Mouse (Mus musculus): ENCODE measurements at regions not wholly inside any gene's neighbourhood (a gene's known extent, or its start where the extent isn't known, plus 50 kb on each side); places are given as distances from the start of the nearest gene placed in this dataset.
"Not testable (repeated sequence)": the region's sequence is repeated elsewhere in the genome, so short reads cannot be mapped to it uniquely, and the experiment has no call there.

DNA sequence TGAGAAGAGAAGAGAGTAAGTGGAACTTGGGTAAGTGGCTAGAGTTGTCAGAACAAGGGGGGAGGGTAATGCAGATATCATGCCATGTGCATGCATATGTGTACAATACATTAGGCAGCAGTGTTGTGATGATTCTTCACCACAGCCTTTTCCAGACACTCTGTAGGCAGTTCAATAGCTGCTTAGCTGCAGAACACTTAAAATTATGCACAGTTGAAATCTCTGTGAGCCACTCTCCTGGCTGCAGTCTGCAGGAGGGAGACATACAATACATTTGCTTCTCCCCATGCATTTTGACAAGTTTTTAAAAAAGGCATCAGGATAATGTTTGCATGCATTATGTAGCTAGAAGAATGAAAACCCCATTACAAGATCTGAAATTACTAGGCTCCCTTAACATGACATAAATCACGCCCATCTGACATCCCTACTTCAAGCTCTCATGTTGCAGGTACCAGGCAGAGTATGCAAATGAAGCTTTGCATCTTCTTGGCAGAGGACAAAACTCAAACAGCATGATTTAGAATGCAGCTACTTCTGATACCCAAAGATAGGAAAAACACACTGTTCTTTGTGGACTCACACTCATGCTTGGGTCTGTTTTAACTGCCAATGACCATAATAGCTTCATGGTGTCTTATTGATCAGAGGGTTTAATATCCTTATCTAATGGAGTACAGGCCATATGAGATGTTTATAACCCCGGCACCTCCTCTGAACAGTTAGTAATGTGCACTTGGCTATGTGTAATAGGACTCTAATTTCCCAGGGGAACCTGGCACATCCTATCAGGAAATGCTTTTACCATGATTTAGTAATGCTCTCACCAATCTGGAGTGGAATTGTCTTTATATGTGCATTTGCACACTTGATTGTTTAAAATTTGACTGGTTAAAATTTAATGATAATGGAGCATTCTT is 640.9 kb upstream of the Marcks start:
- DNase-seq (ENCODE audit: low spot score) (no peak), ATAC-seq (ENCODE audit: extremely low read depth, insufficient number of reproducible peaks, low FRiP score, poor library complexity, severe bottlenecking) (no peak)
- H3K9me3 ChIP-seq (replicated peaks): no peaks in the 10 kb centered on the region
- TF ChIP-seq GATA1 (IDR thresholded peaks at IDR 0.05; ENCODE audit: borderline replicate concordance, low read length): no peak
- no peak for TF ChIP-seq CTCF (IDR thresholded peaks at IDR 0.05; ENCODE audit: low read depth, low read length)
- no peak for TF ChIP-seq POLR2AphosphoS5 (IDR thresholded peaks at IDR 0.05; ENCODE audit: insufficient replicate concordance, low read depth, low read length)
- no peak for TF ChIP-seq GATA2 (IDR thresholded peaks at IDR 0.05; ENCODE audit: borderline replicate concordance, low read depth, low read length)
- TF ChIP-seq TAL1 (conservative IDR thresholded peaks at IDR 0.05; ENCODE audit: low read depth, low read length): no peak
- no peak overlapping the region for H3K4me3 ChIP-seq (ENCODE audit: low read depth, low read length)
- H3K36me3 ChIP-seq (replicated peaks): no peaks in the 10 kb centered on the region
- H3K4me1 ChIP-seq (ENCODE audit: insufficient read depth, low read depth, low read length): no peaks in the 10 kb centered on the region
- H3K27me3 ChIP-seq (ENCODE audit: insufficient read depth, low read length): no peaks in the 10 kb centered on the region

DNA sequence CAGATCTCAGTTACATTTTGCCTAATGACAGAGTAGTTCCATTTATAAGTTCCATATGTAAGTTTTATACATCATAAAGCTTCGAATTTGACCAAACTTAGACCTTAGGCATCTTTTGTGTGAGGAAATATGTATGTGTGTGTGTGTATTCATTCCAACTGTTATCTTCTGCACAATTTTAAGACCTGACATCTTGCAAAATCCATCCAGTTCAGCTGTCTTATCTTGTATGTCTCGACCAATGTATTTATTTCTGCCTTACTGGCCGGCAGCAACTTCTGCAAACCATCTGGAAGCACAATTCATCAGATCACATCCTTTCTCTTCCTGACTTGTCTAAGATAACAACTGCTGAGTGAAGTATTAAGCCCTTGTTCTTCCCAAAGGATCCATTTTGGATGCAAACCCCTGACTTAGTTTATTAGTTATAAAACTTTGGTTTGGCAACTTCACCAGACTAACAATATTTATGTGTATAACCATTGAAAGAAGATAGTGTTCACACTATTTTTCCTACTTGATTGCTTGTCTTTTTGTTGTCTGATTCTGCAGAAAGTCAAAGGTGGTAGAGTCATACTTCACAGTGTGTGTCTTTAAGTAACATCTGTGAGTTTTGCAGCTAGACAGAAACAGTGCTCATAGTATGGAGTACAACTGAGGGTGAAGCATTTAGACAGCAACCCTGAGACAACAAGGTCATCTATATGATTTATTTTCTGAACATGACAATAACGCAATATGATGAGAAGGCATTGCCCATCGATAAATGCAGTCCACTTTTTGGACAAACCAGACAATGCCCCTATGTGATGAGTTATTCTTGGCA is 622.0 kb upstream of the Marcks start:
- no peak for DNase-seq (ENCODE audit: low spot score)
- H3K9me3 ChIP-seq (replicated peaks): no peaks in the 10 kb centered on the region
- H3K4me3 ChIP-seq (ENCODE audit: low read depth, low read length): no peak overlapping the region
- H3K27me3 ChIP-seq (ENCODE audit: insufficient read depth, low read length): no peaks in the 10 kb centered on the region
- TF ChIP-seq GATA1 (IDR thresholded peaks at IDR 0.05; ENCODE audit: borderline replicate concordance, low read length) (no peak), POLR2AphosphoS5 (IDR thresholded peaks at IDR 0.05; ENCODE audit: insufficient replicate concordance, low read depth, low read length) (no peak), TAL1 (conservative IDR thresholded peaks at IDR 0.05; ENCODE audit: low read depth, low read length) (no peak), GATA2 (IDR thresholded peaks at IDR 0.05; ENCODE audit: borderline replicate concordance, low read depth, low read length) (no peak), CTCF (IDR thresholded peaks at IDR 0.05; ENCODE audit: low read depth, low read length) (no peak)
- H3K36me3 ChIP-seq (replicated peaks): no peaks in the 10 kb centered on the region
- ATAC-seq (ENCODE audit: extremely low read depth, insufficient number of reproducible peaks, low FRiP score, poor library complexity, severe bottlenecking): no peak
- H3K4me1 ChIP-seq (ENCODE audit: insufficient read depth, low read depth, low read length): no peaks in the 10 kb centered on the region

DNA sequence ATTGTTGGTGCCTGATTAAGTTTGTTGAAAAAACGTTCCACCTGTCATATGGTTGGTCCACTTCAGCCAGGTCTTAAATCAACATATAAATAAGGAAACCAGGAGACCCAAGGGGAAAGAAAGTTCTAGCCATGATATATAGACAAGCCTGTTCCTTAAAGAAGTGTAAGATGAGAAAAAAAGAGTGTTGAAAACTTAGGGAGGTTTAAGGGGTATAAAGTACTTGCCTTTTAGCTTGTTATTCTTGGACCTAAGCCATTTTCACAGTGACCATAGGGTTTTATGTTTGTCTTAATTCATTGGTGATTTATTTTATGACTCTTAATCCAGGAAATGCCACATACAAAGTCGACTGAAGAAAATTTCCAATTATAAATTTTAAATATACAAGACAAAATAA is 602.9 kb upstream of the Marcks start:
- Histone ChIP-seq H3K36me3 (replicated peaks) (no peaks in the 10 kb centered on the region), H3K4me1 (ENCODE audit: insufficient read depth, low read depth, low read length) (no peaks in the 10 kb centered on the region), H3K27me3 (ENCODE audit: insufficient read depth, low read length) (no peaks in the 10 kb centered on the region), H3K4me3 (ENCODE audit: low read depth, low read length) (no peak overlapping the region), H3K9me3 (replicated peaks) (no peaks in the 10 kb centered on the region)
- ATAC-seq (ENCODE audit: extremely low read depth, insufficient number of reproducible peaks, low FRiP score, poor library complexity, severe bottlenecking): no peak
- DNase-seq (ENCODE audit: low spot score): no peak
- TF ChIP-seq POLR2AphosphoS5 (IDR thresholded peaks at IDR 0.05; ENCODE audit: insufficient replicate concordance, low read depth, low read length): no peak
- no peak for TF ChIP-seq CTCF (IDR thresholded peaks at IDR 0.05; ENCODE audit: low read depth, low read length)
- no peak for TF ChIP-seq TAL1 (conservative IDR thresholded peaks at IDR 0.05; ENCODE audit: low read depth, low read length)
- TF ChIP-seq GATA2 (IDR thresholded peaks at IDR 0.05; ENCODE audit: borderline replicate concordance, low read depth, low read length): no peak
- TF ChIP-seq GATA1 (IDR thresholded peaks at IDR 0.05; ENCODE audit: borderline replicate concordance, low read length): no peak

DNA sequence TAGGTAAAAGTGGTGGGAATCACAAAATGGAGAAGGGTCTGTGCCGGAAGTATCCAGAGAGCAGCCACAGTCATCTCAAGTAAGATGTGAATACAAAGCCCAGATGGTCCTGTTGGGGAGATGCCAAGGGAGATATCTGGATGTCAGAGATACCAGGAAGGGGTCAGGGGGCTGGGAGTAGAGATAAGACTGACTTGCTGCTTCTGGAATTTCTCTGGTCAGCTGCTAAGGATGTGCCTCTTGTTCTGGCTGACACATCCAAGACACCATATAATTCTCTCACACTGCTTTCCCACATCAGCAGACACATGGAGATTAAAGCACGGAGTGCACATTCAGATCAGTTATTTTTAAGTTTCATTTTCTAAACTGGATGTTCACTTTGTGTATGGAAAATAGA is 600.3 kb upstream of the Marcks start:
- TF ChIP-seq POLR2AphosphoS5 (IDR thresholded peaks at IDR 0.05; ENCODE audit: insufficient replicate concordance, low read depth, low read length) (no peak), GATA2 (IDR thresholded peaks at IDR 0.05; ENCODE audit: borderline replicate concordance, low read depth, low read length) (no peak), CTCF (IDR thresholded peaks at IDR 0.05; ENCODE audit: low read depth, low read length) (no peak), GATA1 (IDR thresholded peaks at IDR 0.05; ENCODE audit: borderline replicate concordance, low read length) (no peak), TAL1 (conservative IDR thresholded peaks at IDR 0.05; ENCODE audit: low read depth, low read length) (no peak)
- DNase-seq (ENCODE audit: low spot score): no peak
- H3K36me3 ChIP-seq (replicated peaks): no peaks in the 10 kb centered on the region
- ATAC-seq (ENCODE audit: extremely low read depth, insufficient number of reproducible peaks, low FRiP score, poor library complexity, severe bottlenecking): no peak
- H3K27me3 ChIP-seq (ENCODE audit: insufficient read depth, low read length): no peaks in the 10 kb centered on the region
- H3K9me3 ChIP-seq (replicated peaks): no peaks in the 10 kb centered on the region
- no peaks in the 10 kb centered on the region for H3K4me1 ChIP-seq (ENCODE audit: insufficient read depth, low read depth, low read length)
- no peak overlapping the region for H3K4me3 ChIP-seq (ENCODE audit: low read depth, low read length)

DNA sequence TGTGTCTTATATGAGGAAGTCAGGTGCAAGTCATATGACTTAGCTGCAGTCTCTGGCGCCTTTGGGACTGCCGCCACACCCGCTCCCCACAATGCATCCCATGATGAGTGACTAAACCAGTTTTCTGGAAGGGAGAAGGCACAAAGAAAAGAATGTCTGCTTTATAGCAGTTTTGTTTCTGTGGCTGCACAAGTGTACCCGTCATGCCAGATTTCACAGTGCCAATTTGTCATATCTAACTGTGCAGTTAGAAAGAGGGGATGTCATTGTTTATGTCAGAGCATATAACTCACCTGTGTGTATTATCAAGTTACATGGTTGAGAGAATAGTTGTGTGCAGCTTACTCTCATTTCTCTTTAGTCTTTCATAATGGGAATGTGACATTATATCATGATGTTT is 586.9 kb upstream of the Marcks start:
- H3K4me3 ChIP-seq (ENCODE audit: low read depth, low read length): no peak overlapping the region
- no peaks in the 10 kb centered on the region for H3K27me3 ChIP-seq (ENCODE audit: insufficient read depth, low read length)
- TF ChIP-seq POLR2AphosphoS5 (IDR thresholded peaks at IDR 0.05; ENCODE audit: insufficient replicate concordance, low read depth, low read length) (no peak), CTCF (IDR thresholded peaks at IDR 0.05; ENCODE audit: low read depth, low read length) (no peak), GATA2 (IDR thresholded peaks at IDR 0.05; ENCODE audit: borderline replicate concordance, low read depth, low read length) (no peak), TAL1 (conservative IDR thresholded peaks at IDR 0.05; ENCODE audit: low read depth, low read length) (no peak), GATA1 (IDR thresholded peaks at IDR 0.05; ENCODE audit: borderline replicate concordance, low read length) (no peak)
- no peaks in the 10 kb centered on the region for H3K4me1 ChIP-seq (ENCODE audit: insufficient read depth, low read depth, low read length)
- H3K36me3 ChIP-seq (replicated peaks): no peaks in the 10 kb centered on the region
- ATAC-seq (ENCODE audit: extremely low read depth, insufficient number of reproducible peaks, low FRiP score, poor library complexity, severe bottlenecking) (no peak), DNase-seq (ENCODE audit: low spot score) (no peak)
- no peaks in the 10 kb centered on the region for H3K9me3 ChIP-seq (replicated peaks)

DNA sequence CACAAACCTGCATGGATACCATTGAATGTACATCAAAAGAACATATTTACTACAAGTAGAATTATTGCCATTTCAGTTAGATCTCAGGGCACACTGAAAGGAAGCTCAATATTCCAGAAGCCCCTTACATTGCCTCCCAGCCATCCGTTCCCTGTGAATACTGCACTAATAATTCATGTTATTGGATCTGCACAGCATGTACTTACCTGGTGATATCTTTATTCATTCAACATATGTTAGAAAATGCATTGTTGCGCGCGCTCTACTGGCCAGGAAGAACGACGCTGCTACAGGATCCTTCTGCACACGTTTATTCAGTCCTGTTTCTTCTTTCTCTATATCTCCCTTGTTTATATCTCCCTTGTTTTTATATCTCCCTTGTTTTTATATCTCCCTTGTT is 586.3 kb upstream of the Marcks start:
- not testable (repeated sequence) for H3K9me3 ChIP-seq (replicated peaks); DNase-seq (ENCODE audit: low spot score); H3K27me3 ChIP-seq (ENCODE audit: insufficient read depth, low read length); ATAC-seq (ENCODE audit: extremely low read depth, insufficient number of reproducible peaks, low FRiP score, poor library complexity, severe bottlenecking); H3K4me3 ChIP-seq (ENCODE audit: low read depth, low read length); H3K36me3 ChIP-seq (replicated peaks); H3K4me1 ChIP-seq (ENCODE audit: insufficient read depth, low read depth, low read length)

Measured in G1E (cell line).